Mouse (Mus musculus) embryonic facial prominence, embryonic 14.5 days (tissue): ENCODE measurements around the gene Pak6. TPM values are rescaled to one million over a fixed set of nuclear protein-coding genes. Genes with fewer than 3 reads are reported as not detected.

Experiments
- polyA plus RNA-seq: library from polyadenylated mRNA; unstranded; fragments of >200 nt; fragmentation: Nextera tagmentation; extraction: Ambion mirVana; gene quantifications from 2 replicates; pipeline ENCODE4 v1.2.1, GENCODE M21; 2014

Pak6 gene
- polyA plus RNA-seq, 1 experiment from 2014 or later = 2.0 TPM

Other genes starting within 250 kb of the Pak6 start
- gene Srp14, start 183.6 kb upstream of the Pak6 start, polyA plus RNA-seq = 237 and 260 TPM in 2 replicates
- gene Bmf, start 113.6 kb upstream of the Pak6 start, polyA plus RNA-seq = 5.6 and 7.6 TPM in 2 replicates
- gene Bub1b, start 65.1 kb upstream of the Pak6 start, polyA plus RNA-seq = 53.4 and 65.0 TPM in 2 replicates
- 0.05 and 0.11 TPM in 2 replicates for gene Ankrd63, start 40.7 kb downstream of the Pak6 start, polyA plus RNA-seq
- 0.85 and 1.2 TPM in 2 replicates for gene Plcb2, start 65.1 kb downstream of the Pak6 start, polyA plus RNA-seq
- 19.1 and 20.7 TPM in 2 replicates for gene Inafm2, start 82.5 kb downstream of the Pak6 start, polyA plus RNA-seq
- 0.96 and 1.0 TPM in 2 replicates for gene Ccdc9b, start 99.4 kb downstream of the Pak6 start, polyA plus RNA-seq
- 0.35 TPM in 1 of 2 replicates, not detected in the other for gene Phgr1, start 109.5 kb downstream of the Pak6 start, polyA plus RNA-seq
- gene Disp2, start 116.4 kb downstream of the Pak6 start, polyA plus RNA-seq = 1.4 and 2.3 TPM in 2 replicates
- gene Knstrn, start 150.7 kb downstream of the Pak6 start, polyA plus RNA-seq = 75.7 and 94.2 TPM in 2 replicates
- gene Ivd, start 198.7 kb downstream of the Pak6 start, polyA plus RNA-seq = 50.7 and 61.9 TPM in 2 replicates
- gene Bahd1, start 237.1 kb downstream of the Pak6 start, polyA plus RNA-seq = 1.3 and 1.6 TPM in 2 replicates